Mouse (Mus musculus): ENCODE data around the gene Zzz3.
A peak's percentile ranks its signal among the peaks of the same experiment; 100 is the strongest.
"Not testable (repeated sequence)": the region's sequence is repeated elsewhere in the genome, so short reads cannot be mapped to it uniquely, and the experiment has no call there.

The Zzz3 gene

GRCm38 (mm10) chr3:152401964-152402670 lies 6.8 kb downstream of the Zzz3 start:
- DNase-seq: peak; percentile 54

- no peak for DNase-seq
These were observed 7.4 kb downstream of the Zzz3 start for GRCm38 (mm10) chr3:152402671-152403066.

GRCm38 (mm10) chr3:152403827-152404226 lies 8.6 kb downstream of the Zzz3 start:
- no peak for DNase-seq

- peak; percentile 52 for DNase-seq
These were observed 10.1 kb downstream of the Zzz3 start for GRCm38 (mm10) chr3:152405420-152405819.

GRCm38 (mm10) chr3:152405978-152406640 lies 10.8 kb downstream of the Zzz3 start:
- no peak for DNase-seq

GRCm38 (mm10) chr3:152410980-152411551 lies 15.8 kb downstream of the Zzz3 start:
- DNase-seq: no peak

- DNase-seq: no peak
These were observed 17.1 kb downstream of the Zzz3 start for GRCm38 (mm10) chr3:152412362-152412761.

- DNase-seq: no peak
These were observed 33.7 kb downstream of the Zzz3 start for GRCm38 (mm10) chr3:152428925-152429324.

GRCm38 (mm10) chr3:152432677-152433076 lies 37.4 kb downstream of the Zzz3 start:
- no peak for DNase-seq

- DNase-seq: no peak
These were observed 40.3 kb downstream of the Zzz3 start for GRCm38 (mm10) chr3:152435590-152435989.

- no peak for DNase-seq
These were observed 42.8 kb downstream of the Zzz3 start for GRCm38 (mm10) chr3:152438068-152438467.

GRCm38 (mm10) chr3:152442795-152443194 lies 47.5 kb downstream of the Zzz3 start:
- no peak for DNase-seq

- DNase-seq: no peak
These were observed 48.8 kb downstream of the Zzz3 start for GRCm38 (mm10) chr3:152444114-152444513.

GRCm38 (mm10) chr3:152446966-152447365 lies 51.7 kb downstream of the Zzz3 start:
- DNase-seq: no peak

- DNase-seq: no peak
These were observed 57.9 kb downstream of the Zzz3 start for GRCm38 (mm10) chr3:152453163-152453562.

- DNase-seq: no peak
These were observed 62.2 kb downstream of the Zzz3 start for GRCm38 (mm10) chr3:152457308-152458035.

- not testable (repeated sequence) for DNase-seq
These were observed 63.6 kb downstream of the Zzz3 start for GRCm38 (mm10) chr3:152458875-152459274.

GRCm38 (mm10) chr3:152460802-152461201 lies 65.5 kb downstream of the Zzz3 start:
- no peak for DNase-seq

GRCm38 (mm10) chr3:152462038-152462547 lies 66.8 kb downstream of the Zzz3 start:
- no peak for DNase-seq

GRCm38 (mm10) chr3:152462900-152463299 lies 67.6 kb downstream of the Zzz3 start:
- DNase-seq: no peak

GRCm38 (mm10) chr3:152464462-152464861 lies 69.2 kb downstream of the Zzz3 start:
- no peak for DNase-seq

- no peak for DNase-seq
These were observed 70.1 kb downstream of the Zzz3 start for GRCm38 (mm10) chr3:152465338-152465737.

GRCm38 (mm10) chr3:152466849-152467248 lies 71.6 kb downstream of the Zzz3 start:
- no peak for DNase-seq
